Mouse (Mus musculus) kidney, adult 8-10 months (tissue): ENCODE results near the gene Prc1.
"Not testable (repeated sequence)": the region's sequence is repeated elsewhere in the genome, so short reads cannot be mapped to it uniquely, and the experiment has no call there.

Experiments used
- DNase-seq, 2 experiments: peaks; one replicate each; pipeline ENCODE4 v3.0.0; 2022

The Prc1 gene

GRCm38 (mm10) chr7:80285725-80286124 is 8.5 kb upstream of the Prc1 start:
- DNase-seq = no peak

GRCm38 (mm10) chr7:80287736-80288135 is 6.5 kb upstream of the Prc1 start:
- no peak for DNase-seq

DNA sequence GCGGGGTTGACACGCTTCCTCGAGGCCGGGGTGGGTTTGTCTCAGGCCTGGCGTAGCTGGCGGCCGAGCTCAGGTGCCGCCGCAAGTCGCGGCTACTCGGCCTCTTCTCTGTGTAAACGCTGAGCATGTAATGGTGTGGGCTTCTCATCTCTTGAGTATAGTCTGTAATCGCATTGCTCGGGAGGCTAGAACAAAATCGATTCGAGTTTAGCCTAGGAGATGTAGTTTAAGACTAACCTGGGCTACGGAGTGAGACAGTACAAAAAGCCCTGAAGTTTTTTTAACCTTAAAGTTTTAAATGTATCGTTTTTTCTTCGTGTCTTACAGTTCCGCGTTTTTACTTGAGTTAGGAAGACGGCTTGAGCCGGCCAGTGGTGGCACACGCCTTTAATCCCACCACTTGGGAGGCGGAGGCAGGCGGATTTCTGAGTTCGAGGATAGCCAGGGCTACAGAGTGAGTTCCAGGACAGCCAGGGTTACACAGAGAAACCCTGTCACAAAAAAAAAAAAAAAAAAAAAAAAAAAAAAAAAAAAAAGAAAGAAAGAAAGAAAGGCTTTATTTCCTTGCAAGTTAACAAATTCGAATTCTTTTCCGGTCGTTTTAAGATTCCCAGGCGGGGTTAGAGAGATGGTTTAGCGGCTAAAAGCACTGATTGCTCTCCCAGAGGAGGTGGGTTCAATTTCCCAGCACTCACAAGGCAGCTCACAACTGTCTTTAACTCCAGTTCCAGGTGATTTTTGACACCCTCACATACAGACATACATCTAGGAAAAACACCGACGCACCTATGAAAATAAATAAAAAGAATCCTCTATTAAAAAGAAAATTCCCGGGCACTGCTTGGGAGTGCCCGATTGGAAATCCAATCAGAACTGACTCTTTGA is 756 bp downstream of the Prc1 start:
- DNase-seq = no peak

DNA sequence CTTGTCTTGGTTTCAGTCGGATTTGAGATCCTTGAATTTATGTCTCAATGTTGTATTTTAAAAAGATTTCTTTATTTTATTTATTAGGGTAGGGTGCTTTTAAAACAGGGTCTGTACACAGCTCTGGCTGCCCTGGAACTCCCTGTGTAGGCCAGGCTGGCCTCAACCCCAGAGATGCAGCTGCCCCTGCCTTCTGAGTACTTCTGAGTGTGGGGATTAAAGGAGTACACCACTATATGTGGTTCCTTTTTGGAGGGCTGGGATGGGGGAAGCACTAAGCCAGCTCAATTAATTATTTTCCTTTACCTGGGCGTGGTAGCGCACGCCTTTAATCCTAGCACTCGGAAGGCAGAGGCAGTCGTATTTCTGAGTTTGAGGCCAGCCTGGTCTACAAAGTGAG is 2.2 kb downstream of the Prc1 start:
- DNase-seq = no peak

DNA sequence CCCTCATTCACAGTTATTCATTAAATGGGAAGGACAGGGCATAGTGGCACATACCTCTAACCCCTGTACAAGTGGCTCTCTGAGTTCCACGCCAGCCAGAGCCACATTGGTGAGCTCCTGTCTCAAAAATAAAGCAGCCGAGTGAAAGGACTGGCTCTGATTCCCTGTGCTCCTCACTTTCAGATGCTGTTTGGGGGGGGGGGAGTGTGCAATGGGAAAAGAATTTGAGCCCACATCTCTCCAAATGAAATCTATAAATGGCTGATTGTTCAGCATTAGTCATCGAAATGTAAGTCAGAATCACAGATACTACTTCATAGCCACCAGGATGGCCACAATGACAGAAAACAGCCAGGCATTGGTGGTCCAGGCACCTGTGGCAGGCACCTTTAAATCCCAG is 2.8 kb downstream of the Prc1 start:
- no peak for DNase-seq

- DNase-seq = no peak
These were observed 4.5 kb downstream of the Prc1 start for GRCm38 (mm10) chr7:80298754-80299153.

GRCm38 (mm10) chr7:80299568-80299967 is 5.3 kb downstream of the Prc1 start:
- no peak for DNase-seq

- no peak for DNase-seq
These were observed 7.3 kb downstream of the Prc1 start for GRCm38 (mm10) chr7:80301522-80301921.

DNA sequence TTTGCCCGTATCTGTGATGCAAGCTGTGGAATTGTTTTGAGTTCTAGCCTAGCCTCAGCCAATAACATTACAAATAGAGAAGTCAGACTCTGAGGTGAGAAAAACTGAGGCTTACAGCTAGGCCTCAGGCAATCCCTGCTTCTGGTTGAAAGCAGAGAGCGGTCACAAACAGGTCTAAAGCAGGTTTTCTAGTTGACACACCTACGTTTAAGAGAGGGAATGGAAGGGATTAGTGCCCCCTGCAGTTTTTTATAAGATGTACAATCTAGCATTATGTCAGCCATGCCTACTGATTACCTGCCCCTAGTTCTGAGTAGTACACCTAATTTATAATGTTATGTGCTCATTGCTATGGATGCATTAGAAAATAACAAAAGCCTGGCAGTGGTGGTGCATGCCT is 13.5 kb downstream of the Prc1 start:
- no peak for DNase-seq

DNA sequence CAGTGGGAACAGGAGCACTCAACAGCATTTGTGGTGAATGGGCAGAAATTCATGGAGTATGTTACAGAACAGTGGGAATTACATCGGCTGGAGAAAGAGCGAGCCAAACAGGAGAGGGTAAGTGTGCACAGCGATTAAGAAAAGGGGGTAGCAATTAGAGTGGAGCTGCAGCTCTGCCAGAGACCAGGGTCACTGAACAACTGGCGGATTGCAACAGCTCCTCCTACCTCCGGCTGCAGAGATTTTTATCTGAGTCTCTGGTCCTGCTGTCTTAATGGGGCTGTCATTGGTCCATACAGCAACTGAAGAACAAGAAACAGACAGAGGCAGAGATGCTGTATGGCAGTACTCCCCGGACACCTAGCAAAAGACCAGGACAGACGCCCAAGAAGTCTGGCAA is 16.5 kb downstream of the Prc1 start:
- no peak for DNase-seq

DNA sequence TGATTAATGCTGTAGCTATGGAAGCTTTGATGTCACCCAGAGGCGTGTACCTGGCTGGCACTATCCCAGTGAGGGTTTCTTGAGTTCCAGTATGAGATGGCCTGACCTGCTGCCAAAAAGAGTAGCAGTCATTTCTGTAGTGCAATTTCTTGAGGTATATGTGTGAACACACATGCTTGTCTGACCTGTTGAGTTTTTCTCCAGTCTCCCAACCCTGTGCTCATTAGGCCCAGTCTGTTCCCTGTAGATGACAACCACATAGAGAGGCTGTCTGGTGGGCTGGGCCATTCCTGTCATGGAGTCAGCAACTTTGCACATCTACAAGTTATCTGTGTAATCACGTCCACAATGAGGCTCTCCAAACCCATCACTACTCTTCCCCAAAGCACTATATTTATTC is 21.5 kb downstream of the Prc1 start:
- no peak for DNase-seq

DNA sequence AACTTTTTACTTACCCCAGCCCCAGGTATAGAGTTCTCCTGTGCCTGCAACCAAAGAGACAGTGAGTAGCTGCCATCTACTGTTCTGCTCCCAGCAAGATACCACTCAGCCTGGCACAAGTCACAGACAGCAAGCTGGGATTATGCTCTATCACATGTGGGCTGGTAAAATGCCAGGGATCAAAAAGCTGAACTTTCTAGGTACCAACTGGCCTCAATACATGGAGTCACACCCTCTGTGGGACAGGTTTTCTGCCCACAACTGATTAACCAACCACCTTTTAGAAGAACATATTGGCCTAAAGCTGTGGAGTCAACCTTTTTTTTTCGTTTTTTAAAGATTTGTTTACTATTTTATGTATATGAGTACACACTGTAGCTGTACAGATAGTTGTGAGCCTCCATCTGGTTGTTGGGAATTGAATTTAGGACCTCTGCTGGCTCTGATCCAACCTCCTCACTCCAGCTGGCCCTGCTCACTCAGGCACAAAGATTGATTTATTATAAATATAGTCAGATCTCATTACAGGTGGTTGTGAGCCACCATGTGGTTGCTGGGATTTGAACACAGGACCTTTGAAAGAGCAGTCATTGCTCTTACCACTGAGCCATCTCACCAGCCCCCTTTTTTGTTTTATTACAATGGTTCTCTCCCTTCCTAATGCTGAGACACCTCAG is 23.3 kb downstream of the Prc1 start:
- no peak for DNase-seq

- no peak for DNase-seq
These were observed 24.4 kb downstream of the Prc1 start for GRCm38 (mm10) chr7:80318670-80319069.

DNA sequence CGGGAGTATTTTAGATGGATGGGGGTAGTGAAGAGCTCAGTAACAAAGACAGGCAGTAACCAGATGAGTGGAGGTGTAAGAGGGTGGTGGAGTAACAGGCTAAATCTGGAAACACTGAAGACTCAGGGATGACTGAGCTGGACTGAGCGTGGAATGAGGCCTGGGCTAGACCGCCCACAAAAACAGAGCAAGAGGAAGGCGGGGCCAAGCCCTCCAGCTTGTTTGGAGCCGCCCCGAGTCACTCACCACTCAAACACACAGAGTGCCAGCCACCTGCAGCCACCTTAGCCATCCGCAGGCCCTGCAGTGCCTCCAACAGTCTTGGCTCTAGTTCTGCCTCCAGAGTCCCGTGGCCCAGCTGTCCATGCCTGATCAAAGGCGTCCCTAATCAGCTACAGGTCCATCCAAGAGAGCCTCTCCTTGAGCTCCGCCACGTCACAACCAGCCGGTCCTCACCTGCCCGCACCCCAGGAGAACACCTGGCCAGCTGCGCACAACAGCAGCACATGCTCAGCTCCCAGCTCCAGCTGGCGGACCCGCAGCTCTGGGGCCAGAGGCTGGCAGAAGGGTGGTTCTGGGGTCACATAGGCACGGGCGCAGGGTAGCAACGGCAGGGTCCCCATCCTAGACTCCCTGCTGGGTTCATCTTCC is 25.7 kb downstream of the Prc1 start:
- DNase-seq = no peak

GRCm38 (mm10) chr7:80323336-80323735 is 29.1 kb downstream of the Prc1 start:
- DNase-seq = no peak

GRCm38 (mm10) chr7:80324043-80324815 is 30.0 kb downstream of the Prc1 start, which contains the start of gene Rccd1:
Gene Rccd1 (minus strand): TSS chr7:80324454.
- peak; percentile 93 to 96 for DNase-seq

- DNase-seq = not testable (repeated sequence)
These were observed 30.5 kb downstream of the Prc1 start for GRCm38 (mm10) chr7:80324816-80325119.

GRCm38 (mm10) chr7:80325292-80325868 is 31.1 kb downstream of the Prc1 start:
- DNase-seq = no peak

GRCm38 (mm10) chr7:80326076-80326475 is 31.8 kb downstream of the Prc1 start:
- DNase-seq = no peak

- DNase-seq = no peak
These were observed 36.0 kb downstream of the Prc1 start for GRCm38 (mm10) chr7:80330278-80330677.

DNA sequence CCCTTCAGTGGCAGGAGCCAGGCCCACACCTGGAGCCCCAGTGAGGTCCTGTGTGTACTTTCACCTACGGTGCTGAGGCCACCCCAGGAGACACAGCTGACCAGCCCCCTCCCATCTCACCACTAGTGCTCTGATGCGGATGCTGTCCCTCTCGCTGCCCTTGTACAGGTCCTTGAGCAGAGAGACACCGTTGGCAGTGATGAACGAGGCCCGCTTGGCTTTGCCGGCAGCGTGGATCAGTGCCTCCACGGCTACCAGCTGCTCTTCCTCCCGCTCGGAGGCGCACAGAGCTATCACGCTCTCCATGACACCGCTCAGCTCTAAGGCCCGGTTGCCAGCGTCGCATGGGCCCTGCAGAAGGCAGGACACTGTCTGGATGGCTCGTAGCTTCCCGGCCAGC is 37.2 kb downstream of the Prc1 start:
- DNase-seq = no peak

GRCm38 (mm10) chr7:80334848-80335247 is 40.6 kb downstream of the Prc1 start:
- no peak for DNase-seq

GRCm38 (mm10) chr7:80336932-80337331 is 42.7 kb downstream of the Prc1 start:
- no peak for DNase-seq
